Comparison of ENCODE assay signal across 34 mouse cellular contexts in the genomic region with DNA sequence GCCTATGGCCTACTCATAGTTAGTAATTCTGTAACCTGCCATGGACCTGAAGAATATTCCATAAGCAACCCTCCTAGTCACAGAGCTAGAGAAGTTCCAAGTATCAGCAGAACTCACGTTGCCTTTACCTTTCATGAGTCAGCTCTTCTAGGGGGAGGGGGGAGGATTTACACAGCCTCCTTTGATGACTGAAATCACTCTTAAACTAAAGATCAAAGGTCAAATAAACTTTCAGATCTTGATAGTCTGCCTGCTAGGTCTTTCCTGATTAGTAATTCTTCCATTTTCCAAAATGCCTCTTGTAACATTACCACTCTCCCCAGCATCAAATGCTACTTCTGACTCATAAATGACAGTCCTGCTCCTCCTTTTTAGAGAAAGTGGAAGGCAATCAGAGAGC. TPM values are rescaled to one million over a fixed set of nuclear protein-coding genes. Genes with fewer than 3 reads are reported as not detected.
DNase-seq lines count a peak whose midpoint lies in the region; ATAC-seq and TF ChIP-seq lines count a peak whose summit lies in the region.
"Had no signal": no experiment of that assay in that cellular context is flagged by ENCODE, and none has a peak within 500 bp of the region (broad histone marks: within the 10 kb centered on the region; RNA-seq: fewer than 3 reads in every experiment).

No protein-coding gene starts in this region.

- no peak overlapping the region for H3K4me3 ChIP-seq in gastrocnemius, adult 2 months
- H3K4me3 ChIP-seq in stomach, embryonic 16.5 days (replicated peaks; ENCODE audit: low read length) = no peak overlapping the region
- H3K4me3 ChIP-seq in stomach, postnatal 0 days (ENCODE audit: low read depth, low read length) = no peak overlapping the region
- no peak overlapping the region for H3K4me3 ChIP-seq in intestine, embryonic 16.5 days (ENCODE audit: low read length)
- H3K4me3 ChIP-seq: embryonic facial prominence, embryonic 10.5 days; embryonic facial prominence, embryonic 15.5 days; heart, embryonic 13.5 days; hindbrain, embryonic 10.5 days; hindbrain, embryonic 15.5 days; kidney, embryonic 15.5 days; myocyte; neural tube, embryonic 13.5 days had no signal

- H3K4me1 ChIP-seq in stomach, embryonic 16.5 days (ENCODE audit: control insufficient read depth, insufficient read depth, low read length) = no peaks in the 10 kb centered on the region; the same call in 1 of the 2 replicates
- no peaks in the 10 kb centered on the region for H3K4me1 ChIP-seq in stomach, postnatal 0 days (replicated peaks; ENCODE audit: control insufficient read depth, insufficient read depth)
- H3K4me1 ChIP-seq in intestine, embryonic 16.5 days (ENCODE audit: control insufficient read depth, insufficient read depth, low read length) = peaks cover 12% of the 10 kb centered on the region; the same call in 1 of the 2 replicates

- ATAC-seq in stomach, embryonic 16.5 days (ENCODE audit: insufficient read depth, low FRiP score) = 0 out of 2 replicates have a peak, but pooled peaks have one; percentile 40
- no peak for ATAC-seq in stomach, postnatal 0 days (ENCODE audit: low FRiP score, low TSS enrichment)
- peak; percentile 49 for ATAC-seq in intestine, embryonic 16.5 days
- ATAC-seq: forebrain, embryonic 14.5 days had no signal

- intact Hi-C loops in gastrocnemius, adult 2 months (cut with DNase I) = no loop called here

- peaks cover 7% of the 10 kb centered on the region for H3K36me3 ChIP-seq in stomach, embryonic 16.5 days (ENCODE audit: control insufficient read depth, insufficient read depth, low read length)
- peaks cover 6% of the 10 kb centered on the region for H3K36me3 ChIP-seq in stomach, postnatal 0 days (ENCODE audit: control insufficient read depth, insufficient read depth, low read length)
- no peaks in the 10 kb centered on the region for H3K36me3 ChIP-seq in intestine, embryonic 16.5 days (ENCODE audit: control insufficient read depth, insufficient read depth, low read length)

- no peak for TF ChIP-seq CTCF in gastrocnemius, adult 2 months (IDR thresholded peaks at IDR 0.05)
- no peak for TF ChIP-seq CTCF in stomach, postnatal 0 days (IDR thresholded peaks at IDR 0.05; ENCODE audit: low read depth)

- DNase-seq in gastrocnemius, adult 2 months = no peak
- DNase-seq in gastrocnemius, postnatal 4 days (ENCODE audit: low spot score in 2 of 2) = no peak
- DNase-seq in stomach, postnatal 0 days (ENCODE audit: low spot score) = no peak
- DNase-seq in yolk sac, embryonic 10.5 days (ENCODE audit: low spot score) = peak; percentile 59
- DNase-seq in layer of hippocampus, adult 8-10 months (ENCODE audit: low spot score in 2 of 2) = no peak
- no peak for DNase-seq in spleen, postnatal 14 days (ENCODE audit: low spot score in 2 of 2)
- DNase-seq: adrenal gland, postnatal 10 days; cerebellum, adult 8-10 months; cerebellum, postnatal 25 days; gastrocnemius, postnatal 36 days; heart, postnatal 10 days; kidney, adult 11 months; layer of hippocampus, adult 9-11 months; lung, postnatal 36 days; right cerebral cortex, postnatal 4 days had no signal

- H3K4me2 ChIP-seq in stomach, embryonic 16.5 days (ENCODE audit: low read depth, low read length) = no peak overlapping the region
- no peak overlapping the region for H3K4me2 ChIP-seq in stomach, postnatal 0 days (replicated peaks; ENCODE audit: low read depth)
- no peak overlapping the region for H3K4me2 ChIP-seq in intestine, embryonic 16.5 days (ENCODE audit: low read depth, low read length)
- H3K4me2 ChIP-seq: embryonic facial prominence, embryonic 15.5 days; heart, embryonic 13.5 days; hindbrain, embryonic 15.5 days; kidney, embryonic 15.5 days; midbrain, embryonic 11.5 days; neural tube, embryonic 13.5 days had no signal

- WGBS in stomach, embryonic 16.5 days = 28% methylated on average over 1 of the region's 1 CpGs
- 22% methylated on average over 1 of the region's 1 CpGs for WGBS in stomach, postnatal 0 days
- 29% methylated on average over 1 of the region's 1 CpGs for WGBS in intestine, embryonic 16.5 days

- H3K27me3 ChIP-seq in stomach, embryonic 16.5 days (ENCODE audit: control insufficient read depth, insufficient read depth, low read length) = no peaks in the 10 kb centered on the region
- H3K27me3 ChIP-seq in stomach, postnatal 0 days (ENCODE audit: control insufficient read depth, insufficient read depth, low read length) = no peaks in the 10 kb centered on the region
- no peaks in the 10 kb centered on the region for H3K27me3 ChIP-seq in intestine, embryonic 16.5 days (replicated peaks; ENCODE audit: control insufficient read depth, insufficient read depth, low read length)
- H3K27me3 ChIP-seq: embryonic facial prominence, embryonic 15.5 days; heart, embryonic 13.5 days; hindbrain, embryonic 15.5 days; kidney, embryonic 15.5 days; neural tube, embryonic 13.5 days had no signal

- TF ChIP-seq EP300 in stomach, postnatal 0 days (optimal IDR thresholded peaks at IDR 0.05) = no peak

- H3K27ac ChIP-seq in gastrocnemius, adult 2 months = peak overlapping the region; percentile 81
- no peak overlapping the region for H3K27ac ChIP-seq in stomach, embryonic 16.5 days (ENCODE audit: low read length)
- no peak overlapping the region for H3K27ac ChIP-seq in stomach, postnatal 0 days (replicated peaks)
- no peak overlapping the region for H3K27ac ChIP-seq in intestine, embryonic 16.5 days (ENCODE audit: low read length)
- H3K27ac ChIP-seq: embryonic facial prominence, embryonic 10.5 days; embryonic facial prominence, embryonic 15.5 days; heart, embryonic 13.5 days; hindbrain, embryonic 10.5 days; hindbrain, embryonic 15.5 days; kidney, embryonic 15.5 days; liver, embryonic 14.5 days; neural tube, embryonic 13.5 days had no signal

- no peak overlapping the region for H3K9ac ChIP-seq in stomach, embryonic 16.5 days (ENCODE audit: low read length)
- no peak overlapping the region for H3K9ac ChIP-seq in stomach, postnatal 0 days (ENCODE audit: low read length)
- H3K9ac ChIP-seq in intestine, embryonic 16.5 days (ENCODE audit: low read depth, low read length) = no peak overlapping the region
- H3K9ac ChIP-seq: embryonic facial prominence, embryonic 15.5 days; heart, embryonic 13.5 days; hindbrain, embryonic 15.5 days; kidney, embryonic 15.5 days; liver, embryonic 14.5 days; neural tube, embryonic 13.5 days had no signal

- no peaks in the 10 kb centered on the region for H3K9me3 ChIP-seq in stomach, embryonic 16.5 days (replicated peaks; ENCODE audit: control insufficient read depth, low read length)
- no peaks in the 10 kb centered on the region for H3K9me3 ChIP-seq in stomach, postnatal 0 days (ENCODE audit: control insufficient read depth, low read length)
- H3K9me3 ChIP-seq in intestine, embryonic 16.5 days (ENCODE audit: control insufficient read depth, low read length) = no peaks in the 10 kb centered on the region
- H3K9me3 ChIP-seq: embryonic facial prominence, embryonic 10.5 days; embryonic facial prominence, embryonic 15.5 days; heart, embryonic 13.5 days; hindbrain, embryonic 10.5 days; hindbrain, embryonic 15.5 days; kidney, embryonic 15.5 days; neural tube, embryonic 13.5 days had no signal

RNA-seq across cellular contexts. Expression of gene Gnai3, which starts 21.8 kb away (rescaled TPM):
- total RNA-seq in gastrocnemius, adult 2 months (2021) = 10 to 100 TPM; 12.0 to 13.8 TPM
- 10 to 100 TPM; 56.6 to 60.5 TPM for total RNA-seq in gastrocnemius, postnatal 4 days (2021)
- 177 and 182 TPM in 2 replicates for polyA plus RNA-seq in stomach, embryonic 16.5 days (2015; fragmentation: Nextera tagmentation; extraction: Ambion mirVana)
- 107 and 112 TPM in 2 replicates for polyA plus RNA-seq in stomach, postnatal 0 days (2015; fragmentation: Nextera tagmentation; extraction: Ambion mirVana)
- 168 and 170 TPM in 2 replicates for polyA plus RNA-seq in intestine, embryonic 16.5 days (2015; fragmentation: Nextera tagmentation; extraction: Ambion mirVana)
- total RNA-seq in layer of hippocampus, adult 8-10 months (2022) = 10 to 100 TPM; 27.5 to 31.1 (median 30.1) TPM

RNA-seq across cellular contexts. Expression of gene Gpr61, which starts 30.6 kb away (rescaled TPM):
- total RNA-seq in gastrocnemius, adult 2 months (2021) = not detected
- total RNA-seq in gastrocnemius, postnatal 4 days (2021) = under 1 TPM; 0.18 to 0.22 TPM
- polyA plus RNA-seq in stomach, embryonic 16.5 days (2015; fragmentation: Nextera tagmentation; extraction: Ambion mirVana) = 0.15 and 0.20 TPM in 2 replicates
- 0.11 TPM in 2 replicates for polyA plus RNA-seq in stomach, postnatal 0 days (2015; fragmentation: Nextera tagmentation; extraction: Ambion mirVana)
- 0.11 and 0.13 TPM in 2 replicates for polyA plus RNA-seq in intestine, embryonic 16.5 days (2015; fragmentation: Nextera tagmentation; extraction: Ambion mirVana)
- total RNA-seq in layer of hippocampus, adult 8-10 months (2022) = 10 to 100 TPM; 15.8 to 17.2 (median 17.0) TPM
- total RNA-seq: gastrocnemius, adult 18-20 months; gastrocnemius, postnatal 36 days; heart, adult 8-10 months; heart, postnatal 10 days; megakaryocyte, adult 5-6 weeks had no signal
- polyA plus RNA-seq: heart, embryonic 13.5 days; spleen, adult 2 months had no signal

RNA-seq across cellular contexts. Expression of gene Gnat2, which starts 31.5 kb away (rescaled TPM):
- under 1 TPM; 0.26 to 0.36 TPM for total RNA-seq in gastrocnemius, adult 2 months (2021)
- under 1 TPM; 0.31 to 0.49 TPM for total RNA-seq in gastrocnemius, postnatal 4 days (2021)
- polyA plus RNA-seq in stomach, embryonic 16.5 days (2015; fragmentation: Nextera tagmentation; extraction: Ambion mirVana) = 1.3 TPM in 2 replicates
- 0.59 and 0.71 TPM in 2 replicates for polyA plus RNA-seq in stomach, postnatal 0 days (2015; fragmentation: Nextera tagmentation; extraction: Ambion mirVana)
- 1.9 and 2.7 TPM in 2 replicates for polyA plus RNA-seq in intestine, embryonic 16.5 days (2015; fragmentation: Nextera tagmentation; extraction: Ambion mirVana)
- under 1 TPM in 1 of 4 experiments, not detected in 3; 0.61 TPM for total RNA-seq in layer of hippocampus, adult 8-10 months (2022)
- total RNA-seq: left cerebral cortex, postnatal 14 days; megakaryocyte, adult 5-6 weeks; midbrain, postnatal 0 days had no signal

RNA-seq across cellular contexts. Expression of gene Ampd2, which starts 37.7 kb away (rescaled TPM):
- total RNA-seq in gastrocnemius, adult 2 months (2021) = 1 to 10 TPM; 3.8 to 5.6 TPM
- 10 to 100 TPM; 20.2 to 22.2 TPM for total RNA-seq in gastrocnemius, postnatal 4 days (2021)
- 49.8 and 51.9 TPM in 2 replicates for polyA plus RNA-seq in stomach, embryonic 16.5 days (2015; fragmentation: Nextera tagmentation; extraction: Ambion mirVana)
- 20.2 and 20.7 TPM in 2 replicates for polyA plus RNA-seq in stomach, postnatal 0 days (2015; fragmentation: Nextera tagmentation; extraction: Ambion mirVana)
- 46.9 and 48.9 TPM in 2 replicates for polyA plus RNA-seq in intestine, embryonic 16.5 days (2015; fragmentation: Nextera tagmentation; extraction: Ambion mirVana)
- 10 to 100 TPM; 64.2 to 82.5 (median 74.0) TPM for total RNA-seq in layer of hippocampus, adult 8-10 months (2022)

Comparison
In these comparisons a context has a peak if more than half of its experiments do, and no peak if none do; other contexts are left out.
1. RNA of gene Gpr61, which starts 30.6 kb away (total RNA-seq): 15.8 to 17.2 TPM in layer of hippocampus, adult 8-10 months; 0.18 to 0.22 TPM in gastrocnemius, postnatal 4 days and not detected in gastrocnemius, adult 2 months; every median in the first group is over 10 times any median in the second.